Mouse (Mus musculus): Measurements from ENCODE around the gene Troap.

Troap gene

GRCm38 (mm10) chr15:99114312-99115064 is 40.1 kb downstream of the Troap start:
- no peak for DNase-seq (ENCODE audit: low spot score)

GRCm38 (mm10) chr15:99115065-99115423 is 40.7 kb downstream of the Troap start:
- DNase-seq (ENCODE audit: low spot score) = no peak

- no peak for DNase-seq (ENCODE audit: low spot score)
Observed at GRCm38 (mm10) chr15:99116539-99116938, 42.2 kb downstream of the Troap start.

GRCm38 (mm10) chr15:99120814-99121213 is 46.4 kb downstream of the Troap start:
- DNase-seq (ENCODE audit: low spot score) = no peak

GRCm38 (mm10) chr15:99122642-99123041 is 48.3 kb downstream of the Troap start:
- no peak for DNase-seq (ENCODE audit: low spot score)

- DNase-seq (ENCODE audit: low spot score) = no peak
Observed at GRCm38 (mm10) chr15:99125711-99126080, 51.3 kb downstream of the Troap start, which contains the start of gene Spats2. Gene Spats2, plus strand, starts transcription at chr15:99125916.

GRCm38 (mm10) chr15:99126081-99126815 is 51.9 kb downstream of the Troap start:
- DNase-seq (ENCODE audit: low spot score) = peak; percentile 13

GRCm38 (mm10) chr15:99126816-99127365 is 52.5 kb downstream of the Troap start:
- no peak for DNase-seq (ENCODE audit: low spot score)

GRCm38 (mm10) chr15:99127851-99128522 is 53.6 kb downstream of the Troap start:
- DNase-seq (ENCODE audit: low spot score) = no peak

GRCm38 (mm10) chr15:99129441-99129840 is 55.1 kb downstream of the Troap start:
- no peak for DNase-seq (ENCODE audit: low spot score)

GRCm38 (mm10) chr15:99129956-99130910 is 55.9 kb downstream of the Troap start:
- DNase-seq (ENCODE audit: low spot score) = peak; percentile 9

All from T-cell, adult 2 months (primary cell).